Mouse (Mus musculus) cerebellum, adult 9-11 months (tissue): Measurements from ENCODE around the gene Slc6a21.

Experiments used
- DNase-seq: peaks from one replicate; pipeline ENCODE4 v3.0.0; 2022

The Slc6a21 gene

GRCm38 (mm10) chr7:45322245-45322644 lies 44.9 kb downstream of the Slc6a21 start:
- DNase-seq: no peak

- DNase-seq: no peak
These were observed 45.8 kb downstream of the Slc6a21 start for GRCm38 (mm10) chr7:45323069-45323468.

GRCm38 (mm10) chr7:45325800-45326199 lies 48.5 kb downstream of the Slc6a21 start:
- no peak for DNase-seq

GRCm38 (mm10) chr7:45328841-45329475 lies 51.6 kb downstream of the Slc6a21 start:
- DNase-seq: no peak

GRCm38 (mm10) chr7:45331502-45331901 lies 54.2 kb downstream of the Slc6a21 start:
- DNase-seq: no peak

- peak; percentile 60 for DNase-seq
These were observed 55.5 kb downstream of the Slc6a21 start for GRCm38 (mm10) chr7:45332685-45333425.

- peak; percentile 70 for DNase-seq
These were observed 56.2 kb downstream of the Slc6a21 start, which contains the start of gene Trpm4 for GRCm38 (mm10) chr7:45333431-45333982. Gene Trpm4 (minus strand): TSS chr7:45333780.

- no peak for DNase-seq
These were observed 57.3 kb downstream of the Slc6a21 start for GRCm38 (mm10) chr7:45334605-45335004.

GRCm38 (mm10) chr7:45335056-45335455 lies 57.7 kb downstream of the Slc6a21 start, which contains the start of gene Hrc:
Gene Hrc (plus strand): TSS chr7:45335290.
- DNase-seq: no peak

GRCm38 (mm10) chr7:45336319-45336718 lies 59.0 kb downstream of the Slc6a21 start:
- no peak for DNase-seq

GRCm38 (mm10) chr7:45337469-45337868 lies 60.2 kb downstream of the Slc6a21 start:
- DNase-seq: peak; percentile 49

- peak; percentile 66 for DNase-seq
These were observed 61.0 kb downstream of the Slc6a21 start for GRCm38 (mm10) chr7:45338161-45338911.
